Comparison of ENCODE assay signal across 18 mouse cellular contexts in the genomic region with DNA sequence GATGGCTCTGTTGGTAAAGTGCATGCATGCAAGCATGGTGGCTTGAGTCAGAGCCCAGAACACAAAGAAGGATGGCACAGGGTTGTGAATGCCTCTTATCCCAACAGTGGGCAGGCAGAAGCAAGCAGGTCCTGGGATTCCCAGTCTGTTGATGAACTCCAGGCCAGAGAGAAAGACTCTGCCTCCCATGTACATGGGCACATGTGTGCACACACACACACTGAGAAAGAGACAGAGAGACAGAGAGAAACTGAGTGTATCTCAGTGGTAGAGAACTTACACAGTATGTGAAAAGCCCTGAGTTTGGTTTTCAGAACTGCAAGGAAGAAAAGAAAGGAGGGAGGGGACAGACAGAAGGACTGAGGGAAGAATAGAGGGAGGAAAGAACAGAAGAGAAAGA. TPM values are rescaled to one million over a fixed set of nuclear protein-coding genes. Genes with fewer than 3 reads are reported as not detected.
DNase-seq lines count a peak whose midpoint lies in the region; ATAC-seq and TF ChIP-seq lines count a peak whose summit lies in the region.
"Had no signal": no experiment of that assay in that cellular context is flagged by ENCODE, and none has a peak within 500 bp of the region (broad histone marks: within the 10 kb centered on the region; RNA-seq: fewer than 3 reads in every experiment).

No protein-coding gene starts in this region.

- TF ChIP-seq CTCF in stomach, postnatal 0 days (IDR thresholded peaks at IDR 0.05; ENCODE audit: low read depth): no peak
- TF ChIP-seq CTCF in small intestine, adult 2 months (IDR thresholded peaks at IDR 0.05; ENCODE audit: extremely low read depth, insufficient read length, insufficient replicate concordance, low read depth, low read length): no peak

- DNase-seq in stomach, postnatal 0 days (ENCODE audit: low spot score): no peak
- DNase-seq in embryonic facial prominence, embryonic 10.5 days (ENCODE audit: low spot score): no peak
- no peak for DNase-seq in limb, embryonic 10.5 days (ENCODE audit: low spot score)
- DNase-seq in cerebellum, postnatal 25 days: no peak
- DNase-seq in yolk sac, embryonic 10.5 days (ENCODE audit: low spot score): no peak
- DNase-seq: adrenal gland, postnatal 25 days; gastrocnemius, postnatal 10 days; kidney, adult 2 months; layer of hippocampus, postnatal 36 days; left cerebral cortex, postnatal 4 days; lung, postnatal 10 days; thymus, postnatal 4 days had no signal

- H3K36me3 ChIP-seq in stomach, embryonic 14.5 days (ENCODE audit: control insufficient read depth, insufficient read depth, low read length): no peaks in the 10 kb centered on the region
- H3K36me3 ChIP-seq in stomach, postnatal 0 days (ENCODE audit: control insufficient read depth, insufficient read depth, low read length): no peaks in the 10 kb centered on the region
- H3K36me3 ChIP-seq in embryonic facial prominence, embryonic 10.5 days (replicated peaks): no peaks in the 10 kb centered on the region
- H3K36me3 ChIP-seq in limb, embryonic 10.5 days: no peaks in the 10 kb centered on the region
- H3K36me3 ChIP-seq in small intestine, adult 2 months (ENCODE audit: control insufficient read depth, insufficient read depth, low read length): no peaks in the 10 kb centered on the region
- H3K36me3 ChIP-seq: neural tube, embryonic 13.5 days had no signal

- no peak for TF ChIP-seq POLR2A in small intestine, adult 2 months (IDR thresholded peaks at IDR 0.05; ENCODE audit: low read depth, low read length)

- no peak for TF ChIP-seq EP300 in stomach, postnatal 0 days (optimal IDR thresholded peaks at IDR 0.05)

- no peak for ATAC-seq in stomach, embryonic 14.5 days (ENCODE audit: insufficient number of reproducible peaks, insufficient read depth, low FRiP score, low read depth)
- no peak for ATAC-seq in stomach, postnatal 0 days (ENCODE audit: low FRiP score, low TSS enrichment)
- ATAC-seq in erythroblast, adult 5-6 weeks (replicated peaks; ENCODE audit: low FRiP score, poor library complexity, severe bottlenecking): no peak

- H3K9me3 ChIP-seq in stomach, embryonic 14.5 days (ENCODE audit: control insufficient read depth, low read depth, low read length): no peaks in the 10 kb centered on the region
- no peaks in the 10 kb centered on the region for H3K9me3 ChIP-seq in stomach, postnatal 0 days (ENCODE audit: control insufficient read depth, low read length)
- no peaks in the 10 kb centered on the region for H3K9me3 ChIP-seq in embryonic facial prominence, embryonic 10.5 days
- no peaks in the 10 kb centered on the region for H3K9me3 ChIP-seq in limb, embryonic 10.5 days (replicated peaks)
- H3K9me3 ChIP-seq: neural tube, embryonic 13.5 days had no signal

- peak overlapping the region; percentile 22; the same call in 1 of the 2 replicates for H3K27ac ChIP-seq in stomach, embryonic 14.5 days (ENCODE audit: low read length)
- H3K27ac ChIP-seq in stomach, postnatal 0 days (replicated peaks): no peak overlapping the region
- H3K27ac ChIP-seq in embryonic facial prominence, embryonic 10.5 days (replicated peaks): peak overlapping the region; percentile 78
- peak overlapping the region; percentile 69; the same call in 1 of the 2 replicates for H3K27ac ChIP-seq in limb, embryonic 10.5 days
- H3K27ac ChIP-seq in small intestine, adult 2 months (ENCODE audit: insufficient read depth, low read depth, low read length): peak overlapping the region; percentile 29; the same call in 1 of the 2 replicates
- H3K27ac ChIP-seq: hindbrain, embryonic 14.5 days; neural tube, embryonic 13.5 days had no signal

- no peaks in the 10 kb centered on the region for H3K27me3 ChIP-seq in stomach, embryonic 14.5 days (ENCODE audit: control insufficient read depth, insufficient read depth, low read length)
- H3K27me3 ChIP-seq in stomach, postnatal 0 days (ENCODE audit: control insufficient read depth, insufficient read depth, low read length): no peaks in the 10 kb centered on the region
- no peaks in the 10 kb centered on the region for H3K27me3 ChIP-seq in embryonic facial prominence, embryonic 10.5 days (replicated peaks; ENCODE audit: low read depth, poor library complexity, severe bottlenecking)
- H3K27me3 ChIP-seq in limb, embryonic 10.5 days (ENCODE audit: low read depth, poor library complexity, severe bottlenecking): no peaks in the 10 kb centered on the region
- H3K27me3 ChIP-seq in small intestine, adult 2 months (ENCODE audit: control insufficient read depth, insufficient read depth, low read length): no peaks in the 10 kb centered on the region
- H3K27me3 ChIP-seq: neural tube, embryonic 13.5 days had no signal

- H3K4me2 ChIP-seq in stomach, embryonic 14.5 days (replicated peaks; ENCODE audit: low read depth, low read length): no peak overlapping the region
- H3K4me2 ChIP-seq in stomach, postnatal 0 days (replicated peaks; ENCODE audit: low read depth): no peak overlapping the region

- H3K4me1 ChIP-seq in stomach, embryonic 14.5 days (ENCODE audit: control insufficient read depth, insufficient read depth, low read length): no peaks in the 10 kb centered on the region
- H3K4me1 ChIP-seq in stomach, postnatal 0 days (replicated peaks; ENCODE audit: control insufficient read depth, insufficient read depth): no peaks in the 10 kb centered on the region
- 0 out of 2 replicates have a peak, but pooled peaks cover 7% of the 10 kb centered on the region for H3K4me1 ChIP-seq in embryonic facial prominence, embryonic 10.5 days
- peaks cover 3% of the 10 kb centered on the region; the same call in 1 of the 2 replicates for H3K4me1 ChIP-seq in limb, embryonic 10.5 days
- H3K4me1 ChIP-seq in small intestine, adult 2 months (ENCODE audit: control insufficient read depth, insufficient read depth, insufficient read length, low read length): peaks cover 1% of the 10 kb centered on the region; the same call in 1 of the 2 replicates
- H3K4me1 ChIP-seq: megakaryocyte, embryonic 14.5 days had no signal

- H3K4me3 ChIP-seq in stomach, embryonic 14.5 days (ENCODE audit: low read depth, low read length): no peak overlapping the region
- no peak overlapping the region for H3K4me3 ChIP-seq in stomach, postnatal 0 days (ENCODE audit: low read depth, low read length)
- H3K4me3 ChIP-seq in embryonic facial prominence, embryonic 10.5 days: no peak overlapping the region
- no peak overlapping the region for H3K4me3 ChIP-seq in limb, embryonic 10.5 days
- H3K4me3 ChIP-seq in small intestine, adult 2 months (ENCODE audit: low read depth, low read length): no peak overlapping the region
- H3K4me3 ChIP-seq: megakaryocyte, embryonic 14.5 days had no signal

- H3K9ac ChIP-seq in stomach, embryonic 14.5 days (replicated peaks; ENCODE audit: low read depth, low read length): no peak overlapping the region
- no peak overlapping the region for H3K9ac ChIP-seq in stomach, postnatal 0 days (ENCODE audit: low read length)

RNA-seq across cellular contexts. Expression of gene Creb3l2, which starts 23.4 kb away (rescaled TPM):
- polyA plus RNA-seq in stomach, embryonic 14.5 days (2014; fragmentation: Nextera tagmentation; extraction: Ambion mirVana): 28.7 and 29.6 TPM in 2 replicates
- polyA plus RNA-seq in stomach, postnatal 0 days (2015; fragmentation: Nextera tagmentation; extraction: Ambion mirVana): 8.3 and 8.5 TPM in 2 replicates
- 12.4 and 12.5 TPM in 2 replicates for polyA plus RNA-seq in embryonic facial prominence, embryonic 10.5 days (2016; fragmentation: Nextera tagmentation; extraction: Ambion mirVana)
- 9.6 and 17.2 TPM in 2 replicates for polyA plus RNA-seq in limb, embryonic 10.5 days (2016; fragmentation: Nextera tagmentation; extraction: Ambion mirVana)
- polyA plus RNA-seq in small intestine, adult 2 months (2012; rRNA removed): 8.8 and 30.5 TPM in 2 replicates
- 2.5 and 2.9 TPM in 2 replicates for total RNA-seq in erythroblast, adult 5-6 weeks (2015; ENCODE audit: low replicate concordance)
- 0.70 and 1.1 TPM in 2 replicates for total RNA-seq in erythroblast, adult 5-6 weeks (2017; ENCODE audit: low replicate concordance)
